Mouse (Mus musculus) left cerebral cortex, postnatal 25 days (tissue): ENCODE results near the gene Zeb2. TPM values are rescaled to one million over a fixed set of nuclear protein-coding genes. Genes with fewer than 3 reads are reported as not detected.
A peak's percentile ranks its signal among the peaks of the same experiment; 100 is the strongest.

Source experiments
- DNase-seq, 2 experiments: peaks; one replicate each; pipeline ENCODE4 v3.0.0; 2022; ENCODE audit warnings: low spot score in 2 of 2, mixed read lengths in 1 of 2
- intact Hi-C: fragments of 180-260 bp; cut with DNase I; formaldehyde crosslinking; loops from one replicate; pipeline ENCODE4 v1.15.1; 2025
- total RNA-seq, 2 experiments: library from RNA; stranded (reverse); gene quantifications; 2 replicates each; pipeline ENCODE4 v1.2.3; 2021

Gene Zeb2
- total RNA-seq = 100 to 1,000 TPM; 184 TPM

- DNase-seq = peak; percentile 68 to 84
- intact Hi-C loops = loop anchor here (2.0 to 10.0 kb wide), 6 partner anchors 290 to 1328 kb away; no protein-coding TSS in a partner anchor
Observed at GRCm38 (mm10) chr2:45117087-45117561, at the start of gene Zeb2. TSS of gene Zeb2 (minus strand) at chr2:45117395.

- intact Hi-C loops = no loop called here
- DNase-seq = no peak
Observed at GRCm38 (mm10) chr2:45158785-45159184, 41.6 kb upstream of the Zeb2 start.

GRCm38 (mm10) chr2:45158351-45158782 lies 41.2 kb upstream of the Zeb2 start:
- intact Hi-C loops = no loop called here
- DNase-seq = no peak

GRCm38 (mm10) chr2:45153315-45153714 lies 36.1 kb upstream of the Zeb2 start:
- no peak for DNase-seq
- intact Hi-C loops = no loop called here

GRCm38 (mm10) chr2:45143162-45143561 lies 26.0 kb upstream of the Zeb2 start:
- intact Hi-C loops = no loop called here
- no peak for DNase-seq

GRCm38 (mm10) chr2:45138906-45139305 lies 21.7 kb upstream of the Zeb2 start:
- intact Hi-C loops = no loop called here
- no peak for DNase-seq

GRCm38 (mm10) chr2:45136783-45137182 lies 19.6 kb upstream of the Zeb2 start:
- no peak for DNase-seq
- intact Hi-C loops = no loop called here

GRCm38 (mm10) chr2:45133225-45133624 lies 16.0 kb upstream of the Zeb2 start:
- intact Hi-C loops = no loop called here
- no peak for DNase-seq

- no peak for DNase-seq
- intact Hi-C loops = no loop called here
Observed at GRCm38 (mm10) chr2:45130461-45131156, 13.4 kb upstream of the Zeb2 start.

- DNase-seq = no peak
- intact Hi-C loops = no loop called here
Observed at GRCm38 (mm10) chr2:45129556-45129955, 12.4 kb upstream of the Zeb2 start.

GRCm38 (mm10) chr2:45128696-45129095 lies 11.5 kb upstream of the Zeb2 start:
- intact Hi-C loops = no loop called here
- DNase-seq = no peak

- no peak for DNase-seq
Observed at GRCm38 (mm10) chr2:45126401-45126800, 9.2 kb upstream of the Zeb2 start.

GRCm38 (mm10) chr2:45125181-45125580 lies 8.0 kb upstream of the Zeb2 start:
- DNase-seq = peak in 1 of 2 experiments; percentile 10
- intact Hi-C loops = no loop called here

More at GRCm38 (mm10) chr2:45126401-45126800, 9.2 kb upstream of the Zeb2 start:
- intact Hi-C loops = no loop called here

- intact Hi-C loops = no loop called here
- no peak for DNase-seq
Observed at GRCm38 (mm10) chr2:45123490-45123889, 6.3 kb upstream of the Zeb2 start.

- intact Hi-C loops = loop anchor here (5.0 to 10.0 kb wide), 5 partner anchors 289 to 807 kb away; no protein-coding TSS in a partner anchor
- no peak for DNase-seq
Observed at GRCm38 (mm10) chr2:45118121-45118520, 926 bp upstream of the Zeb2 start.

GRCm38 (mm10) chr2:45117592-45117991 lies 397 bp upstream of the Zeb2 start:
- intact Hi-C loops = loop anchor here (2.0 to 10.0 kb wide), 6 partner anchors 290 to 1327 kb away; no protein-coding TSS in a partner anchor

GRCm38 (mm10) chr2:45116531-45117024 lies 617 bp downstream of the Zeb2 start:
- peak; percentile 39 to 60 for DNase-seq

More at GRCm38 (mm10) chr2:45117592-45117991, 397 bp upstream of the Zeb2 start:
- no peak for DNase-seq

GRCm38 (mm10) chr2:45115720-45116495 lies 1.3 kb downstream of the Zeb2 start:
- peak; percentile 44 to 64 for DNase-seq
- intact Hi-C loops = loop anchor here (2.0 to 10.0 kb wide), 6 partner anchors 291 to 1329 kb away; no protein-coding TSS in a partner anchor

More at GRCm38 (mm10) chr2:45116531-45117024, 617 bp downstream of the Zeb2 start:
- intact Hi-C loops = loop anchor here (2.0 to 10.0 kb wide), 6 partner anchors 291 to 1328 kb away; no protein-coding TSS in a partner anchor

- DNase-seq = peak; percentile 11 to 32
- intact Hi-C loops = loop anchor here (5.0 to 10.0 kb wide), 5 partner anchors 292 to 810 kb away; no protein-coding TSS in a partner anchor
Observed at GRCm38 (mm10) chr2:45115211-45115610, 2.0 kb downstream of the Zeb2 start.

GRCm38 (mm10) chr2:45114596-45114995 lies 2.6 kb downstream of the Zeb2 start:
- intact Hi-C loops = loop anchor here (5.0 to 10.0 kb wide), 5 partner anchors 187 to 1327 kb away; partner anchors contain the start of gene Gtdc1
- peak in 1 of 2 experiments; percentile 57 for DNase-seq
